Mouse (Mus musculus) liver, postnatal 0 days (tissue): ENCODE results near the gene 1700025C18Rik. TPM values are rescaled to one million over a fixed set of nuclear protein-coding genes. Genes with fewer than 3 reads are reported as not detected.
A peak's percentile ranks its signal among the peaks of the same experiment; 100 is the strongest.

ENCODE experiments used
- ATAC-seq: fragments of 200-750 bp; cut with Nextera tagmentation; 2 replicates; pipeline ENCODE4 v1.8.0; 2017; ENCODE audit warnings: mild to moderate bottlenecking, moderate library complexity
- DNase-seq: peaks from one replicate; pipeline ENCODE4 v3.0.0-alpha.2; 2016
- H3K27ac ChIP-seq: fragments of 300-500 bp; sonication (generic); 2 replicates; pipeline ENCODE4 v1.5.1; 2014; ENCODE audit warnings: antibody characterized with exemption, moderate library complexity, mild to moderate bottlenecking, low read depth
- H3K27me3 ChIP-seq: fragments of 300-500 bp; sonication (generic); 2 replicates; pipeline ENCODE4 v1.6.1; 2014; ENCODE audit warnings: low read length, control low read depth, mixed read lengths; ENCODE audit not compliant: insufficient read depth
- H3K36me3 ChIP-seq: fragments of 300-500 bp; sonication (generic); replicated peaks from 2 replicates; pipeline ENCODE4 v1.6.1; 2014; ENCODE audit warnings: mild to moderate bottlenecking, control low read depth, low read length, moderate library complexity, mixed read lengths; ENCODE audit not compliant: insufficient read depth
- H3K4me1 ChIP-seq: fragments of 300-500 bp; sonication (generic); 2 replicates; pipeline ENCODE4 v1.6.1; 2014; ENCODE audit warnings: antibody characterized with exemption, mild to moderate bottlenecking, control low read depth; ENCODE audit not compliant: insufficient read depth
- H3K4me2 ChIP-seq: fragments of 300-500 bp; sonication (generic); 2 replicates; pipeline ENCODE4 v1.6.1; 2014; ENCODE audit warnings: low read depth, mild to moderate bottlenecking, low read length, moderate library complexity, mixed read lengths
- H3K4me3 ChIP-seq: fragments of 300-500 bp; sonication (generic); 2 replicates; pipeline ENCODE4 v1.5.1; 2014; ENCODE audit warnings: low read depth, low read length
- H3K9ac ChIP-seq: fragments of 300-500 bp; sonication (generic); replicated peaks from 2 replicates; pipeline ENCODE4 v1.6.1; 2014; ENCODE audit warnings: mild to moderate bottlenecking, moderate library complexity
- H3K9me3 ChIP-seq: fragments of 300-500 bp; sonication (generic); 2 replicates; pipeline ENCODE4 v1.6.1; 2016; ENCODE audit warnings: mild to moderate bottlenecking, control low read depth, low read length, mixed read lengths
- CTCF ChIP-seq: sonication (generic); IDR thresholded peaks from 2 replicates; pipeline ENCODE4 v1.5.1; 2016; ENCODE audit warnings: antibody characterized with exemption, low read depth
- EP300 ChIP-seq: IDR thresholded peaks from 2 replicates; pipeline ENCODE4 v1.6.1; 2016; ENCODE audit warnings: antibody characterized with exemption, low read depth, mild to moderate bottlenecking
- WGBS: fragments of 180-500 bp; shearing (Covaris S2); extraction: QIAGEN DNeasy Blood & Tissue Kit; methylation state at CpG from one replicate; pipeline ENCODE4 v1.1.7; 2014; ENCODE audit not compliant: insufficient replicate concordance; 5-methylcytosine and 5-hydroxymethylcytosine counted together
- polyA plus RNA-seq: library from polyadenylated mRNA; unstranded; fragments of >200 nt; fragmentation: Nextera tagmentation; extraction: Ambion mirVana; gene quantifications from 2 replicates; pipeline ENCODE4 v1.2.1, GENCODE M21; 2015

1700025C18Rik gene
- polyA plus RNA-seq, 1 experiment from 2014 or later, result not detected

DNA sequence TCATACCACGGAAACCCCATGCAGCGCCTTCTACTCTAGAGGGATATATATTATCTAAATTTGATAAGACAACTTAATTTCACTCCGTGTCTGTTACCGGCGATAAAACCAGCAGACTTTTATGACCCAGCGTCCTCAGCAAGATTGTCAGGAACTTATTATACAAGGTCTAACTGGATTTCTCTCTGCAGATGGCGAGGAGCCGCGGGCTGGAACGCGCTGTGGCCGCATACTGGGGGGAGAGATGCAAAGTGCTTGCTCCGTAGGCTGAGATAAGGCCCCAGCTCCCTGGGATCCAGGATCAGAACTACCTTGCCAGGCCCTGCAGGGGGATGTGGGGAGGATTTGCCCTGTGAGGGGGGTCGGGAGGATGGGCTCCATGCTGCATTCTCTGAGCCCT is 1.1 kb downstream of the 1700025C18Rik start:
- Histone ChIP-seq H3K9ac (no peak overlapping the region), H3K27ac (no peak overlapping the region), H3K4me1 (no peaks in the 10 kb centered on the region), H3K27me3 (no peaks in the 10 kb centered on the region; the same call in 1 of the 2 replicates), H3K9me3 (no peaks in the 10 kb centered on the region), H3K4me2 (no peak overlapping the region), H3K36me3 (no peaks in the 10 kb centered on the region), H3K4me3 (no peak overlapping the region)
- TF ChIP-seq CTCF, result no peak
- no peak for TF ChIP-seq EP300
- DNase-seq (no peak), ATAC-seq (no peak)
- 44% methylated on average over 14 of the region's 14 CpGs for WGBS

DNA sequence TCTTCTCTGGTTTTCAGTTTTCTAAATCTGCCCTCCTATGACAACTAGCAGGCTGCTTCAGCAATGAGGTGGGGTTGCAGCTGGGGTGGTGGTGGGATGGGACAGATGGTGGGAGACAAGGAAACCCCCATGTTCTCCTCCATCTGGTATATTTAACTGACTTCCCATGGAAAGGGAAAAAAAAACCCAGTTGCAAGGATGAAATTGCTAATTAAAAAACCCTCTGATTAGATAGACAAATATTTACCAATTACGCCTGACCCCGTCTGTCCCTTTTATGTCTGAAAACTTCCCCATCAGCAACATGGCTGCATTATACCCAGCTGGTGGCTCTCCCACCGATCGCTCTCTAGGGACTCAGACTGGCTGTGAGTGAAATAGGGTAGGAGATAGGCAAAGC is 3.9 kb downstream of the 1700025C18Rik start:
- ATAC-seq (no peak), DNase-seq (no peak)
- H3K9ac ChIP-seq, result no peak overlapping the region
- TF ChIP-seq EP300 (no peak), CTCF (no peak)
- H3K27ac ChIP-seq, result no peak overlapping the region
- no peaks in the 10 kb centered on the region for H3K4me1 ChIP-seq
- no peak overlapping the region for H3K4me3 ChIP-seq
- 66% methylated on average over 4 of the region's 4 CpGs for WGBS
- no peaks in the 10 kb centered on the region for H3K36me3 ChIP-seq
- H3K4me2 ChIP-seq, result no peak overlapping the region
- no peaks in the 10 kb centered on the region for H3K9me3 ChIP-seq
- H3K27me3 ChIP-seq, result no peaks in the 10 kb centered on the region

DNA sequence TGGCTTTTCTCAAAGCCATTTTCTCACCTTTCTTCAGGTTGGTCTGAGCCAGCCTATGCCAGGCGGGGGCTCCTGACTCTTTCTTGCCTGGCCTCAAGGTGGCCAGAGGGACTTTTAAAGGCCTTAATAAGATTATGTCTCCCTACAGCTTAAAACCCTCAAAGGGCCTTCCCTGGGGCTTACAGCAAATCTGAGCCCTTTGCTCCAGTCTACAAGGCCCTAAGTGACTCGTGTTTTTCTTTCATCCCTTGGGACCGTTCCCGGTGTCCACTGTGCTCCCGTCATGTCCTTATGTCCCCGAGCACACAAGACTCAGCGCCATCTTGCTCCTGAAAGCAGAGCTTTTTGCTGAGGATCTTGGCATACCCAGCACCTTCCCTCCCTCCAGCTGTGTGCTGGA is 9.3 kb downstream of the 1700025C18Rik start:
- no peaks in the 10 kb centered on the region for H3K4me1 ChIP-seq
- no peaks in the 10 kb centered on the region for H3K36me3 ChIP-seq
- no peak overlapping the region for H3K4me3 ChIP-seq
- WGBS, result 22% methylated on average over 7 of the region's 7 CpGs
- no peak overlapping the region for H3K4me2 ChIP-seq
- ATAC-seq, result no peak
- no peak overlapping the region for H3K9ac ChIP-seq
- no peak for TF ChIP-seq EP300
- no peak for TF ChIP-seq CTCF
- no peaks in the 10 kb centered on the region for H3K9me3 ChIP-seq
- H3K27me3 ChIP-seq, result peaks cover 42% of the 10 kb centered on the region
- DNase-seq, result no peak
- H3K27ac ChIP-seq, result no peak overlapping the region

DNA sequence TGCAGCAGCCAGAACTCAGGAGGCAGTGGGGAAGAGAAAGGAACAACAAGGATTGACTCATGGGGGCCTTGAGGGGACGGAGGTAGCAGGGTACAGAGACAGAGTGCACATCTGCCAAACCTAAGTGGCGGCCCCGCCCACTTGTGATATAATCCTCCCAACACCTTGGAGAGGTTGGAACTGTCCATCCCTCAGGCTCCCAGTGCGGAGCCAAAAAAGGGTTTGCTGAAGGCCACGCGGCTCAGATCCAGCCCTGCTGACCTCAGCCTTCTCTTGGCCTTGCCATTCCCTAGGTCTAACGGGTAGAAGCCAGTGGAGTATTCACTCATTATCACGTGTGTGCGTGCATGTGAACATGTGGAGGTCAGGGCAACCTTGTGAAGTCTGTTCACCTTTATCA is 9.9 kb downstream of the 1700025C18Rik start:
- no peak overlapping the region for H3K4me2 ChIP-seq
- H3K4me3 ChIP-seq, result no peak overlapping the region
- H3K4me1 ChIP-seq, result no peaks in the 10 kb centered on the region
- H3K36me3 ChIP-seq, result no peaks in the 10 kb centered on the region
- H3K27ac ChIP-seq, result no peak overlapping the region
- DNase-seq, result no peak
- 22% methylated on average over 9 of the region's 9 CpGs for WGBS
- TF ChIP-seq EP300 (no peak), CTCF (no peak)
- no peaks in the 10 kb centered on the region for H3K9me3 ChIP-seq
- peaks cover 42% of the 10 kb centered on the region for H3K27me3 ChIP-seq
- H3K9ac ChIP-seq, result no peak overlapping the region
- no peak for ATAC-seq

DNA sequence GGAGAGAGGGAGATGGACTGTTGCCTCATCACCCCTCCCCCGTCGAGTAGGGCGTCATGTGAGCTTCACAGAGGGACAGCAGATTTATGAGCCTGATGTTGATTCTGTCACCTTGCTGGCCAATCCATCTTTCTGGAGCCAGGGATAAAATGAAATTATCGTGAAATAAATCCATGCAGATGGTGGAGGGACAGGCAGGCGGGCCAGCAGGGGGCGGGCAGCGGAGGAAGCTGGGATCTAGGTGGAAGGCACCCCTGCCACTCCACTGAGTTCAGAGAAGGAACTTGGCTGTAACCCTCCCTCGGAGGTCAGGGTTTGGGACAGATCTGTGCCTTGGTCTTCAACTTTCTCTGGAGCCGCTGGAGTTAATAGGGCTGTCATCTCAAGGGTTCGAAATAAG is 11.9 kb downstream of the 1700025C18Rik start:
- H3K36me3 ChIP-seq, result no peaks in the 10 kb centered on the region
- H3K9ac ChIP-seq, result no peak overlapping the region
- peaks cover 53% of the 10 kb centered on the region for H3K27me3 ChIP-seq
- H3K9me3 ChIP-seq, result no peaks in the 10 kb centered on the region
- ATAC-seq (no peak), DNase-seq (no peak)
- no peak overlapping the region for H3K4me2 ChIP-seq
- H3K27ac ChIP-seq, result no peak overlapping the region
- 21% methylated on average over 10 of the region's 10 CpGs for WGBS
- H3K4me3 ChIP-seq, result no peak overlapping the region
- TF ChIP-seq EP300, result no peak
- TF ChIP-seq CTCF, result peak; percentile 36
- no peaks in the 10 kb centered on the region for H3K4me1 ChIP-seq

DNA sequence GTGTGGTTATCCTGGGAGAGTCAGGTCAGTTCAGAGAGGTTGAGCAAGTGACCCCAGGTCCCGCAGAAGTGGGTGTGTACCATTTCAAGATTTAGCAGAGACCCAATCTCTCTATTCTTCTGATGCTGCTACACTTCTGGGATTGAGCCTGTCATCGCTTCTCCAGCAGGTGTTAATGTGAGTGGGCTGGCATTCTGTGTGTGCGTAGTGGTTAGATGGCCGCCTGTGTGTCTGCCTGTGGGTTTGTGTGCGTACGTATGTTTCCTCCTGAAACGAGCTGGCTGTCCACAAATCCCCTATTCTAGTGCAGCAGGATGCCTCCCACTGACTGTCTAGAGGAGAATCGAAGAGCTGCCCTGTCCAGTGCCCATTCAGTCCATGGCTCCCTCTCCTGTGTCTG is 12.5 kb downstream of the 1700025C18Rik start:
- Histone ChIP-seq H3K27ac (no peak overlapping the region), H3K4me2 (no peak overlapping the region), H3K9ac (no peak overlapping the region), H3K36me3 (no peaks in the 10 kb centered on the region), H3K9me3 (no peaks in the 10 kb centered on the region), H3K4me3 (no peak overlapping the region), H3K4me1 (no peaks in the 10 kb centered on the region), H3K27me3 (peaks cover 57% of the 10 kb centered on the region)
- TF ChIP-seq CTCF (no peak), EP300 (no peak)
- ATAC-seq (no peak), DNase-seq (no peak)
- 53% methylated on average over 8 of the region's 8 CpGs for WGBS

DNA sequence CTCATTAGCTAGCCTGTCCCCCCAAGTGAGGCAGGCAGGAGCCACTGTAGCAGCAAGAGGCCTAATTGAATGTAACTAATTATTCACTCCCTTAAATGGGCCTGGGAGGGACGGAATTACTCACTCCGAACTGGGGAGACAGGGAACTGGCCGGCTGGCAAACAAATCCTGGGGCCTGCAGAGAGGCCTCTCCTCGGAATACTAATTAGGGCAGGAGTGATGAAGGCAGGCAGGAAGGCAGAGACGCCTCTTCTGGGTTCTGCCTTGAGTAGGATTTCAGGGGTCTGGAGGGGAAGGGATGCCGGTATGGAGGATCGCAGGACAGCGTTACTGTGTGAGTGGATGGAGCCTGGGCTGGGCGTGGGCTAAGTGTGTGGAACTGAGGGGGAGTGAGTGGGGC is 13.5 kb downstream of the 1700025C18Rik start:
- Histone ChIP-seq H3K4me3 (no peak overlapping the region), H3K4me1 (no peaks in the 10 kb centered on the region), H3K27ac (no peak overlapping the region), H3K36me3 (no peaks in the 10 kb centered on the region), H3K9me3 (no peaks in the 10 kb centered on the region), H3K9ac (no peak overlapping the region), H3K27me3 (peaks cover 57% of the 10 kb centered on the region), H3K4me2 (no peak overlapping the region)
- TF ChIP-seq EP300 (no peak), CTCF (no peak)
- no peak for DNase-seq
- 12% methylated on average over 9 of the region's 9 CpGs for WGBS
- ATAC-seq, result no peak
